Mouse (Mus musculus): ENCODE measurements around the gene Cped1. TPM values are rescaled to one million over a fixed set of nuclear protein-coding genes. Genes with fewer than 3 reads are reported as not detected.

Cped1 gene
- total RNA-seq (2021) = 1 to 10 TPM; 2.2 TPM
- long read RNA-seq, full-length matches to known transcripts = 2 of 3 reads
- long read RNA-seq, partial matches to known transcripts = 0 of 3 reads
- long read RNA-seq, other reads (novel, unspliced or antisense) = 1 of 3 reads

DNA sequence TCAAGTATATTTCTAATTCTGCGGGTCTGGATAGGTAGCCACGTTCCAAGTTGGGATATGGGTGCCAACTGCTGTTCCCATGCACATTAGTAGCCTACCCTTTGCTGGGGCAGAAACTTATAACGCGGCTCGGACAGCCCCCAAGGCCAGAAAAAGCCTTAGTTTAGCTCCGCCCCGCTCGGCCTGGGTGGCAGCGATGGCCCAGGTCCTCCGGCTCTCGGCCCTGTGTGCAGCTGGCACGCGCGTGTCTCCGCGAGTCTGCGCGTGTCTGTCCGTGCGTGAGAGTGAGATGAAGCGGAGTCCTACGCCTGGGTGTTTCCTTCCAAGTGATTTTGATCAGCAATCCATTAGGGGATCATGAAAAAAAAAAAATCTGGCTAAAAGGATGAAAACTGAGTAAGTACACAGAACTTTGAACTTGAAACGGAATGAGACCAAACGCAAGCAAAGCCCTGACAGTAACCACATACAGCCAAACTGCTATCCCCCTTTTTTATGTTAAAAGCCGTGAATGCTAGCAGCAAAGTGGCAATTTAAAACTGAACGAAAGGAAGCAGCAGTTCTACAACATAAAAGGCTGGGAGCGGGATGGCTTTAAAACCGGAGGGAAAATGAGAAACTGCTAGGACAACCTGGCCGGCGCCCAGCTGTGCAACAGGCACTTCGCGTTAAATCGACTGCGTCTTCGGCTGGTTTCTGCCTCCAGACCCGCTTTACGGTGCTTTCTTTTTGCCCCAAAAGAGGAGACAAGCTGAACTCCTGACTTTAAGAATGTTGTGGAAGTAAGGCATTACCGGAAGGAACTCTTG, at the start of gene Cped1:
Cped1 (plus strand) TSS at position 185 of the 809 bp plus-strand sequence.
- DNase-seq (ENCODE audit: low spot score in 2 of 2) = no peak

DNA sequence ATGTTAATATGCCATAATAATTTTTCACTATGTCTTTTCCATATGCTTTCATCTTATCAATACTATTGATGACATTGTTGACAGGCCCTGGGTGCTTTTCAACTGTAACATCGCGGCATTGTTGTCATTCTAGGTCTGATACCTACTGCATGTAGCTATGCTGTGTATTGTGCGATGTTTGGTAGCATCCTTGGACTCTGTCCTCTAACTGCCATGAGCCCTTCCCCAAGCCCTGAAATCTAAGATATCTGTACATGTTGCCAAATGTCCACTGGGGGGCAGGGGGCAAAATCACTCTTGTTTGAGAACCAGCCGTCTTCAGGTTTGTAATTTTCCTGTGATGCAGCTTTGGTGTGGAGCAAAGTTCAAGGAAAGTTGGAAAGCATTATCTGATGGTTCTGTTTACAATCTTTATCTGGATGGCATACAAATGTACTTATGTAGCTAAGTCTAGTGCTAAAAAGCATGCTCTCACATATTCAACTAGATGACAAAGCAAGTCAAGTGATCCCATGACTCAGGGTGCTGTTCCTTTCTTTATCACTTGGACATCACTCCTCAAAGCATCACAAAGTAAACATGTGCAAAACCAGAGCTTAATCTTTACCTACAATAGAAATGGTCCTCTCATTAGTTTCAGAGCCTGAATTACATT, 47.6 kb upstream of the Cped1 start:
- no peak for DNase-seq (ENCODE audit: low spot score in 2 of 2)

DNA sequence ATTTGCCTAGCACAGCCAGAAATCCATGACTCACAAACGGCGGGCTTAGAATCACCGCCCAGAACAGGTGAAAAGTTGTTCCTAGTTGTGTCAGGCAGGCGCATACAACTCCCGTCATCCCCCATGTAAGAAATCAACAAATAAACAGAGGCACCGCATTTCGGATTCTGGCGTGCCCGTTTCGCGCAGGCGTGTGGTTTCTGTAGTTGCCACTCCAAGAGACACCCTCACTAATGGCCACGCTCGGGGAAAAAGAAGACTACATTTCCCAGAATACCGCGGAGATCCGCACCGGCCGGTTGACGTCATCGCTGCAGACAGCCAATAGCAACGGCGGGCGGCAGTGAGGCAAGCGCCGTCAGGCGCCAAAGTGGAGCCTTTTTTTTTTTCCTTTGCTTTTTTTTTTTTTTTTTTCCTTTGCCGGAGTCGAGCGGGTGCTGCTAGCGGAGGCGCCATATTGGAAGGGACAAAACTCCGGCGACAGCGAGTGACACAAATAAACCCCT, 36.4 kb upstream of the Cped1 start, which contains the start of gene Ing3:
Ing3 (plus strand) TSS at position 346 of the 506 bp plus-strand sequence.
- peak; percentile 99 to 100 for DNase-seq (ENCODE audit: low spot score in 2 of 2)

DNA sequence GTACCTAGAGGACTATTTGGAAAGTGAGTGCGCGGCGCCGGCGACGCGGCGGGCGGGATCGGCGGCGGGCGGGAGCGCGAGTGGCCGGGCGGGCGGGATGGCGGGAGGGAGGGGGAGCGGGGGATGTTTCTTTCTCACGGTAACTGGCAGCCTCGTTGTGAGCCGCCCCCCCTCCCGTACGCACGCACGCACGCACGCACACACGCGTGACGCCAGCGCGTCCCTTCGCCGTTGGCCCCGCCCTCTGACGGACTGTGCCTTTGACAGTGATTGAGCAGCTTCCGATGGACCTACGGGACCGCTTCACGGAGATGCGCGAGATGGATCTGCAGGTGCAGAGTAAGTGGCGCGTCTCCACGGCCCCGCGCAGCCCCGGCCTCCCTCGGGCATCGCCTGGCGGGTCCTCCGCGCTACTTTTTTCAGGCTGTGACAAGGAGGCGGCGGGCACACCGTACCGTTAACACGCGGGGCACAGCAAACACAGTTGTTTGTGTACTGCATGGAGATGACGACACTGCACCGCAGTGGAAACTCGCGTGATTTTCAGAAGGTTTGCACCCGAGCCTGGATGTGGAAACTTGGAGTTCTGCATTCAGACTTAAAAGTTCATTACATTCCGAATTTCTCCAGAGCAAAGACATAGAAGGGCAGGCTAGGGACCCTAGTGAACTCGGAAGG, 35.8 kb upstream of the Cped1 start:
- DNase-seq (ENCODE audit: low spot score in 2 of 2) = peak; percentile 97 to 99

DNA sequence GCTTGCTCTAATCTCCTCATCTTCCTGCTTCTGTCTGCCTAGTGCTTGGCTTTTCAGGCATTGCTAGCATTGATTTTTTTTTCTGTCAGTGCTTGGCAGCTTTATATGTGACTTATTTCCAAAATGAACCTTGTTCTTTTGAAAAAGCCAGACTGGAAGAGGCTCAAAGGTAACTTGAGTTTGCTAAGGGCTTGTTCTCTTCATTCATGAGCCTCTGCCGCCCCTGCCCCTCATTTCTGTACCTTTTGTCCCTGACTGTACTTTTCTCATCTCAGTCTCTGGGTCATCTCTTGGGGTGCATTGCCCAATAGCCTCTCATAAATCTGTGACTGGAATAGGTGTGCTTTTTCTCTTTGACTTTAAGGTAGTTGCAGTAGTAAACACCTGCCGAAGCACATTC, 35.0 kb upstream of the Cped1 start:
- no peak for DNase-seq (ENCODE audit: low spot score in 2 of 2)

DNA sequence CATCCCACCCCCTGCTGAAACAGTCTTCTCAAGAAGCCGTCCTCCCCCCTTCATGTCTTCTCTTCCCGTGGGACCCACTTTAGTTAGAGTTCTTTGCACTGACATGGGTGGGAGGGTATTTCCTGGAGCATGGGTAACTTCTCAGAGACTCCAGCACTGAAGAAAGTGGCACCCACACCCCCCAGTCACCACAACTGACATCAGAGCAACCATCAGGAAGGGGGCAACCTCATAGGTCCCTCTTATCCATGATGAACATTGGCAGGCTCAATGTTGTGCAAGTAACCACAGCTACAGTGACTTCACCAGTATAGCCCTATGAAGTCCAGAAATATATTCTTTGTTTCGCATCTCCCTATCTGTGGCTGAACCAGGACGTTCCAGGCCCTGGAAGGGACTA, 30.2 kb upstream of the Cped1 start:
- no peak for DNase-seq (ENCODE audit: low spot score in 2 of 2)

DNA sequence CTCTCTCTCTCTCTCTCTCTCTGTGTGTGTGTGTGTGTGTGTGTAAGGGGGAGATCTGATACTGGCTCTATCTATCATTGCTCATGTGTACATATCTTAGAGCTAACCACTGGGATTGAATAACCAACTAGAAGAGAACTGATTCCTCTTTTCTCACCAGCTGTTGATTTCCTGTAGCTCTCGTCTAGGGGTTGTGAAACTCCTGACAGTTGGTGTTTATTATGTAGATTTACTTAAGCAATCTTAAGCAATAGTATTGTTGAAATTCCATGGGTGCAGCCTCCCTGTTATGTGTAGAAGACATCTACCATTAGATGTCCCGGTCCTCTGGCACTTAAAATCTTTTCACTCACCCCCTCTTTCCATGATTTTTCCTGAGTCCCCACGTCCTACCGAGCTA, 26.8 kb upstream of the Cped1 start:
- no peak for DNase-seq (ENCODE audit: low spot score in 2 of 2)

DNA sequence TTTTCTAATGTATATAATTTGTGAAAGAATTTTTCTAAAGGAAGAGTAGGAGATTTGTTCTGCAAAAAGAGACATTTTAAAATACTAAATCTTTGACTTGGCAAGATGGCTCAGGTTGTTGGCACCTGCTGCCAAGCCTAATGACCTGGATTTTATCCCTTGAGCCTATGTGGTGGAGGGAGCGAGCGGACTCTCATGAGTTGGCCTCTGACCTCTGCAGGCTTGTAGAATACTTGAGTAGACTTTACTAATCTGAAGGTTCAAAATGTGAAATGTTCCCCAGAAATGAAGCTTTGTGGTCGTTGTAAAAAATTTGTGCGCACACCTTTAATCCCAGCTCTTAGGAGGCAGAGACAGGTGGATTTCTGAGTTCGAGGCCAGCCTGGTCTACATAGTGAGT, 25.8 kb upstream of the Cped1 start:
- DNase-seq (ENCODE audit: low spot score in 2 of 2) = no peak

DNA sequence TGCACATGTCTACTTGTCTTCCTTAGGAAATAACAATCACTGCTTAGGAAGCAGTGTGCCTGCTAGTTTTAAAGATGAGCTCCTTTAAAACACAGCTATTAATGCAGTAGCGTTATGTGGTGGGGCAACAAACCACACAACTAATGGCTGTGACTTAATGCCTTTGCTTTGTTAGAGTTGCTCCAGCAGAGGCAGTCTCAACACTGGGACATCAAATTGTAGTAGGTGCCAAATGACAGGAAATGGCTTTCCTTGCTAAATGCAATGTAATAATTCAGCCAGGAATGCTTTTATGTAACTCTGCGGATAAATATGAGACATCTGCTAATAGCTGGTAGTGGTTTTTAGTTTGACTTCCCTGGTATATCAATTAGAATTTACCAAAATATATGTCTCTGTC, 8.2 kb upstream of the Cped1 start:
- DNase-seq (ENCODE audit: low spot score in 2 of 2) = no peak

DNA sequence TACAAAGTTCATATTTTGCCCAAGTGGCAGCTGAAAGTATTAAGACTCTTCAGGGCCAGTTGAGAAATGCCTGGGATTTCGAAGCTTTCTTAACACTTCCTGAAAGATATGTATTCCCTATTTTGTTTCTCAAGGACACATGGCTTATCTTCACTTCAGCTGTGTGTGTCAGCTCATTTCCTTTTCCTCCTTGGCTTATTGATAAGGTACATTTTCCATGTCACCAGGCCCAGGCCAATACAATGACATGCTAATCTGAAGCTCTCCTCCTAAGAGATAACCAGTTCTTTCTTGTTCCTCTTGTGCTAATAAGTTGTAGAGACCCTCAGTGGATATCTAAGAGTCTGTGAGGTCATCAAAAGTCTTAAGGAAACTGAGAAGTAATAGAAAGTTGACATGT, 4.6 kb upstream of the Cped1 start:
- no peak for DNase-seq (ENCODE audit: low spot score in 2 of 2)

DNA sequence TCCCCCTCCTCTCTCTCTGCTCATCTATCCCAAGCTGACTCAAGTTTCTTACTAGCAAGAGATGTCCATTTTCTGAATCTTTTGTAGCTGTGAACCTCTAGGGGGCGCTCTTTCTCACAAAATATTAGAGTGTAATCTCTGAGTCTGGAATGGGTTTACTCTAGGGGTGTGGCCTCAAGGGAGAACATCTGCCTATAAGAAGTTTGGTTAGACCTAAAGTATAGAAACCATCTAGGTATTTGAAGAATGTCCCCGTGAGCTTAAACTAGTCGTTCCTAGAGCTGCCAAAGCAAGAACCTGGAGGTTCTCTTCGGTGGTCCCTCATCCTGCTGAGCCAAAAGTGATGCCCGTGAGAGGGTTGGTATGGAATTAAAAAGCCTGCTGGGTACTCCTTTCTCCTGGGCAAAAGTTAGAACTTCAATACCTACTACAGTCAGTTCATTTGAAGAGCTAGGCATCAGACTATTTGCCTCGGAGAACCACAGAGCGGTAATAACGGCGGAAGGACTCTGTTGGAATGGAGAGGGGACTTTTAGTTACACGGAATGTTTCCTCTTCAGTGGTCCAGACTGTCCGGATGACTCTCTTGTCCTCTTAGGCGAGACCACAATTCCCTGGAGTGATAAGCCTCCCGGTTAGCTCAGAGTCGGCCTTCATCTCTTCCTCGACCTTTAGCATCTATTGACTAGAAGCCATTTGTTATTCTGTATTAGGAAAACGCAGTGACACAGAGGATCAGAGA, 555 bp upstream of the Cped1 start:
- DNase-seq (ENCODE audit: low spot score in 2 of 2) = peak; percentile 14 to 74

DNA sequence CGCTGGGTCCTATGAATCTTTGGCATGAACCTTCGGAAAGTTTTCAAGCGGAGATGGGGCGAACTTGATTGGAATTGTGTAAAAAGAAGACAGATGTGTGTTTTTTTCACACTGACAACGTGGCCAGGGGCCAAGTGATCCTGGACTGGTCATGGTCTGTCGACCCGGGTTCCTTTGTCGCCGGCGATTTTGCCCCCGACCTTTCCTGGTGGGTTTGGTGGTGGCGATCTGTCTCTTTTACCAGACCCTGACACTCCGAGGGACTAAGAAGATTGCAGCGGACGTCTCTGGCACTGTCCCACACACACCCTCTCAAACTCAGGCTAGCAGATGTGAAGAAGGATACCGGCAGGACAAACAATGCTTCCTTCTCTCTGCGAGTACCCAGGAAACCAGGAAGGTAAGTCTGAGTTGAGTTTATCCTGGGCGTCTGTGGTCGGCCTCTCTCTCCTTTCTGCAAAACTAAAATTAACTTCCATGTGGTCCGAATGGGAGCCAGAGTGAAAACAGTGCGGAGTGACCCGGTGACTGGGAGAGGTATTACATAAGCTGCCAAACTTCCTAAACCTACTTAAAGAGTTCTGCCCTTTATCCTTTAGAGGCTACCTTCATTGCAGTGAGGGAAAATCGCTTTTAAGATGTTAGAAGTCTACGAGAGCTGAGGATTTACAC, 1.1 kb downstream of the Cped1 start:
- DNase-seq (ENCODE audit: low spot score in 2 of 2) = no peak

DNA sequence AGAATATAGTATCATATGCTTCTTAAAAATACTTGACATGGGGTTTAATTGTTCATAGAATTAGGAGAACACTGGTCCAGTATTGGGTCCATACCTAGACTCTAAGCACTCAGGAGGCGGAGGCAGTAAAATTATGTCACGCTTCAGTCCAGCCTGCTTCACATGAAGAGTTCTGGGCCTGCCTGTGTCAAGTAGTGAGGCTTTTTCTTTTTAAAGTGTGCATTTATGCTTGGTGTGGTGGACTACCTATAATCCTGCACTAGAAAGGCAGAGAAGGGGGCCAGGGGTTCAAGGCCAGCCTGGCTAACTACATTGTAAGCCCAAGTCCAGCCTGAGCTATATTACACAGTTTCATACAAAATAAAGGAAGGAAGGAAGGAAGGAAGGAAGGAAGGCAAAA, 1.8 kb downstream of the Cped1 start:
- no peak for DNase-seq (ENCODE audit: low spot score in 2 of 2)

DNA sequence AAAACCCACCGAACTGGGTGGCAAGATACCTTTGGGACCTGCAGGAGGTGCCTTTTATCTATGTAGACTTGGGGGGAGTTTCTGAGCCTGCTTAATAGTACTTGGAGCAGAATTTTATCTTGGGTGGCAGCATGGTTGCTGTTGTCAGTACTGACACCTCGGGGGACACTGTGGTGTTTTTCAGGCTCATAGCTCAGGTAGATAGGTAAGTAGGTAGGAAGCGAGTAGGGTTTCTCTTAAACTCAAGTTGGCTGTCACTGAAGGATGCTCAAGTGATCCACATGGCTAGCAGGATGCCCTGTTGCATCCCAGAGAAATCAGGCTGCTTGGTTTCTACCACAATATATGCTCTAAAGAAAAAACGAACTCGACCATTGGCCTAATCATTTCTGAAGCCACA, 2.6 kb downstream of the Cped1 start:
- no peak for DNase-seq (ENCODE audit: low spot score in 2 of 2)

DNA sequence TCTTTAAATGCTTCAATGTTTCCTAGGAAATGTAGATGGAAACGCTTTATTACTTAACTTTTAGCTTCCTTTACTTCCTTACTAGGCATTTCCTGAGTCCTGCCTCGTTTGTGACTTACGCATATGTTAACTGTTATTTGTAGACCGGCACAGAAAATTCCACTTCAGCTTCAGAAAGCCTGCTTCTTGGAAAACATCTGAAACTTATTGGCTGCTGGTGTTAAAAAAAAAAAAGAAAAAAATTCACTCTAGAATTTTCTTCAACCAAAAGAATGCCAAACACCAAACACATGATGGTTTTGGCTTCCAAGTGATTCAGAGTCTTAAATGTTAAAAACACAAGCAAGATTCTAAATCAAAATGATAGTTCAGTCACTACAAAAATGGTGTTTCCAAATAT, 3.4 kb downstream of the Cped1 start:
- no peak for DNase-seq (ENCODE audit: low spot score in 2 of 2)

DNA sequence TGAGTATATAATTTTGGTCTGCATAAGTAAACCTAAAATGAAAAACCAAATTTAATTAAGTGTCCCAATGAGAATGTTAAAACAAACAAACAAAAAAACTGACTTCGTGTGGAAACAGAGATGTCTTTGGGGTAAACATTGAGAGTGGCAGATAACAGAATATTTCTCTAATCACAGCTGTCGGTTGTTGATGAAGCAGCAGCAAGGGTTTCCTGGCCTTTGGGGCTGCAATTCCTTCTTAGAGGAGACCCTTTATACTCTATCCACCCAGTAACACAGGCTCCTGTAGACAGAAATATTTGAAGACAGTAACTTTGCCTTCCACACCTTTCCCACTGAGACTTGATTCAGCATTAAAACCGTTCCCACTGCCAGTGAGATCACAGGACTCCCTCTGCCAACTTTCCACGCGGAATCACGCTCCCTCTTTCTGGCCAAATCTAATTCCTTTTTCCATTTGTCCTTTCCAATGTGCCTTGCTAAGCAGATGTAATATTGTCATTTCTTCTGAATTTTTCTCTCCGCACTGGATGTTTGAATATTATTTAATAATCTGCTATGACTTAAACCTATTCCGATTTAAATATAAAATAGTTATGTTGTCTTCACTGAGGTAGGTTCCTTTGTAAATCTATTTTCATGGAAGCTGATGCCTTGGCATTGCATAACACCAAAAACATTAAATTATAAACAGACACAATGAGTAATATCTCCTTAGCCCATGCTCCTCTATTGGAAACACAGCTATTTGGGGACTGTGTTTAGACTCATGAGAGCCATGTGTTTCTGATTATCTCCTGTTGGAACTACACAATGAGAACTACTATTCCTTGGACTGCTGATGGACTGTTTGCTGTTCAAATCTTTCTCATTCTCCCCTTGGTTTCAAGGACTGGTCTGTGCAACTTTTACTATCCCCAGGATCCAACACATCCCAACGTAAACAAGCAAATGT, 4.7 kb downstream of the Cped1 start:
- DNase-seq (ENCODE audit: low spot score in 2 of 2) = no peak

DNA sequence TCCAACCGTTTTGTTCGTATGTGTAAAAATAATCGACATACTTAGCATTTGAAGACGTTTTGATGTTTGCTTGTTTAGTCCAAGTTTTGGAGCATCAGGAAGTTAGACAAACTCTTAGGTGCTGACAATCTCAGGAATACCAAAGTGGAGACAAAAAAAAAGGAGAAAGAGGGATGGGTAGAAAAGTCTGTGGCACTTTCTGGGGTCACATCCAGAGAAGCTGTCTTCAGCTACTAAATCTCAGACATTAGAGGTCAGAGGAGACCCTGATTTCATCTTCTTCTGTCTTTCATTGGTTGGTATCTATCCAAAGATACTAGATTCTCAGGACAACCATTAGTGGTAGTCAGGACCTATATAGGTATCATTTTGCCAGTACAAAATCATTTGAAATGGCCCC, 5.4 kb downstream of the Cped1 start:
- no peak for DNase-seq (ENCODE audit: low spot score in 2 of 2)

DNA sequence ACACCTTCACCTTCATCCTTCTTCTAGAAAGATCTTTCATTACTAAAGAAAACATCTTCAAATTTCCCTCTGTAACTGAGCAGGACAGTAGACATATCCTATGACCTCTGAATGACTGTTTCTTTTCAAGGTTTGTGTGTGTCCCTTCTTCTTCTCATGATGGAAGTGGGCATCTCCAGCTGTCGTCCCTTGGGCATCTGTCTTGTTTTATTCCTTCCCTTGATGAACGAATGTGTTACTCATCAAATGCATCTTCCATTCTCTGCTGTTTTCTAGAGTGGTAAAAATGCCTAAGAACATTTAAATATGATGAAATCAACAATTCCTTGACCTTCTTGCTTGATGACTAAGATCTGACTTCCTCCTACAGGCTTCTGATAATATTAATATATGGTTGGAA, 7.4 kb downstream of the Cped1 start:
- no peak for DNase-seq (ENCODE audit: low spot score in 2 of 2)

DNA sequence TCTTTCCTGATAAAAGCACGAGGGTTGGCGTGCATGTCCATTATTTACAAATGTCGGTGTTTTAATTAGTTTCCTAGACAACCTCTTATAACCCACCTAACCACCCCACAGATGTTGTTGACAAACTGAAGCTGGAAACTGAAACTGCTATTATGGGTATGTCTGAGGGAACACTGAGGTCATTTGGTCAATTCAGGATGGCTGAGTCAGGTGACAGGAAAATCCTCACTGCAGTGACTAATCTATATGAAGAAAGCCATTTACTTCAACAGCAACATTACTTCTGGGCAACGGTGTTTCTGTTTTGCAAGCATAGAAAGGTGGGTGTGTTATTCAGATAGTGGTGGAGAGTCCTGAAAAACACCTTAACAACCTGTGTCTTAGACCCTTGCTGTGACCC, 12.4 kb downstream of the Cped1 start:
- DNase-seq (ENCODE audit: low spot score in 2 of 2) = no peak

All from layer of hippocampus, adult 18-20 months (tissue).